Mouse (Mus musculus) liver, embryonic 15.5 days (tissue): ENCODE results near the gene Fam227b. TPM values are rescaled to one million over a fixed set of nuclear protein-coding genes. Genes with fewer than 3 reads are reported as not detected.

Experiments
- ATAC-seq: fragments of 200-750 bp; cut with Nextera tagmentation; 2 replicates; pipeline ENCODE4 v1.8.0; 2017; ENCODE audit warnings: moderate number of reproducible peaks, mild to moderate bottlenecking, moderate library complexity; ENCODE audit not compliant: insufficient read depth
- H3K27ac ChIP-seq: fragments of 300-500 bp; sonication (generic); replicated peaks from 2 replicates; pipeline ENCODE4 v1.5.1; 2015; ENCODE audit warnings: mild to moderate bottlenecking, inconsistent platforms
- H3K27me3 ChIP-seq: fragments of 300-500 bp; sonication (generic); 2 replicates; pipeline ENCODE4 v1.6.1; 2015; ENCODE audit warnings: mild to moderate bottlenecking, inconsistent platforms
- H3K36me3 ChIP-seq: fragments of 300-500 bp; sonication (generic); replicated peaks from 2 replicates; pipeline ENCODE4 v1.6.1; 2015; ENCODE audit warnings: moderate library complexity, mild to moderate bottlenecking, inconsistent platforms
- H3K4me1 ChIP-seq: fragments of 300-500 bp; sonication (generic); replicated peaks from 2 replicates; pipeline ENCODE4 v1.6.1; 2015; ENCODE audit warnings: inconsistent platforms
- H3K4me2 ChIP-seq: fragments of 300-500 bp; sonication (generic); 2 replicates; pipeline ENCODE4 v1.6.1; 2015; ENCODE audit warnings: moderate library complexity, mild to moderate bottlenecking, inconsistent platforms
- H3K4me3 ChIP-seq: fragments of 300-500 bp; sonication (generic); replicated peaks from 2 replicates; pipeline ENCODE4 v1.5.1; 2015; ENCODE audit warnings: mild to moderate bottlenecking, inconsistent platforms
- H3K9ac ChIP-seq: fragments of 300-500 bp; sonication (generic); 2 replicates; pipeline ENCODE4 v1.6.1; 2015; ENCODE audit warnings: moderate library complexity, mild to moderate bottlenecking, inconsistent platforms
- H3K9me3 ChIP-seq: fragments of 300-500 bp; sonication (generic); replicated peaks from 2 replicates; pipeline ENCODE4 v1.6.1; 2016; ENCODE audit warnings: inconsistent platforms
- WGBS: fragments of 180-500 bp; shearing (Covaris S2); methylation state at CpG from one replicate; pipeline ENCODE4 v1.1.7; 2015; ENCODE audit warnings: mixed read lengths; ENCODE audit not compliant: insufficient replicate concordance; 5-methylcytosine and 5-hydroxymethylcytosine counted together
- polyA plus RNA-seq: library from polyadenylated mRNA; unstranded; fragments of >200 nt; fragmentation: Nextera tagmentation; extraction: Ambion mirVana; gene quantifications from 2 replicates; pipeline ENCODE4 v1.2.1, GENCODE M21; 2015

The Fam227b gene
- polyA plus RNA-seq, 1 experiment from 2014 or later = not detected

DNA sequence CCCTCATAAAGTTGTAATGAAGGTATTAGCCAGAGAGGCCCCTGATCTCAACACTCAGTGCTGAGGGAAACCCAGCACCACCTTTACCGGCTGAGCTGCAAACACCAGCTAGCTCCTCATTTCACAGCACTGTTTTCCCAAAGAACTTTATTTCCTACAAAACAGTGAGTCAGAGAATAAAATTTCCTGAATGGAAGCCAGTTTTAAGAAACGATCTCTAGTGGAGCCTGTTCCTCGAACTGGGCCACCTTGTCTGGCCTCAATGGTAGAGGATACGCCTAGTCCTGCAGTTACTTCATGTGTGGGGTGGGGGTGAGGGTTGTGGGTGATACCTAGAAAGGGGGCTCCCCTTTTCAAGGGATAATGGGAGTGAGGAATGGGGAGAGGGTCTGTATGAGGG is 57.2 kb downstream of the Fam227b start:
- ATAC-seq = no peak
- H3K9me3 ChIP-seq = no peaks in the 10 kb centered on the region
- H3K27me3 ChIP-seq = no peaks in the 10 kb centered on the region
- no peaks in the 10 kb centered on the region for H3K4me1 ChIP-seq
- no peaks in the 10 kb centered on the region for H3K36me3 ChIP-seq
- H3K27ac ChIP-seq = no peak overlapping the region
- 68% methylated on average over 4 of the region's 4 CpGs for WGBS
- H3K4me2 ChIP-seq = no peak overlapping the region
- no peak overlapping the region for H3K4me3 ChIP-seq
- H3K9ac ChIP-seq = no peak overlapping the region

DNA sequence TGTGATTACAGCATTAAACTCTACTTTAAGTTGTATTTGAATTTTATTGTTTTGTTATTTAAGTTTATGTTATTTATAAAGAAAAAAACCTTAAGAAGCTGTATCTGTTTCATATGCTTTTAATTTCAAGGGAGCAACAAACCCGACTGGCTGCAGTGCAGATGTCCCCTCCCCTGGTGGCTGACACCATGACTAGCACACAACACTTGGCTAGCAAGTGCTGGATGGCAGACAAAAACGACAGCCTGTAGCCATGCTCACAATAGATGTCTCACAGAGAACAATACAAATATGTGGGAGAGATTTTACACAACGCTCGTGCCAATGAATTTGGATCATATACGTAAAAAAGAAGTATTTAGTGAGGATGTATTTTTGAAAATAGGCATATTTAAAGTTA is 61.4 kb downstream of the Fam227b start:
- 64% methylated on average over 5 of the region's 5 CpGs for WGBS
- Histone ChIP-seq H3K27me3 (no peaks in the 10 kb centered on the region), H3K9me3 (no peaks in the 10 kb centered on the region), H3K9ac (no peak overlapping the region), H3K36me3 (no peaks in the 10 kb centered on the region), H3K4me1 (no peaks in the 10 kb centered on the region), H3K27ac (no peak overlapping the region), H3K4me3 (no peak overlapping the region), H3K4me2 (no peak overlapping the region)
- no peak for ATAC-seq

DNA sequence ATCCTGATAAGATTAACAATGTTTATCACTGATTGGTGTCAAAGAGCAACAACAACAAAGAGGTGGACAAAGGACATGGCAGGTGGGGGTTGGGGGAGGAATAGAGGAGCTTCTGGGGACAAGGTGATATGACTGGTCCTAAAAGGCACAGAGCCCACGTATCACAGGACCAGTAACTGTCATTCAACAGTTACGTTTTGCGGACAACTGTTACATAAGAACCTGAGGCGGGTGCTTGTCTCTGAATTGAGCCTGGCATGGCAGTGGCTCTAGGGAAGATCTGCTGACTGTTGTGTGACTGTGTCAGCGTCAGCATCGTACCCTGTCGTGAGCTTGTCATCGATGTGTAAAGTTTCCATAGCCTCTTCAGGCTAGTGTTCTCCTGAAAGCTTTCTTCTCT is 65.6 kb downstream of the Fam227b start:
- no peak overlapping the region for H3K4me3 ChIP-seq
- no peak for ATAC-seq
- no peak overlapping the region for H3K4me2 ChIP-seq
- H3K27ac ChIP-seq = no peak overlapping the region
- no peaks in the 10 kb centered on the region for H3K36me3 ChIP-seq
- no peaks in the 10 kb centered on the region for H3K27me3 ChIP-seq
- H3K9me3 ChIP-seq = no peaks in the 10 kb centered on the region
- 59% methylated on average over 8 of the region's 8 CpGs for WGBS
- H3K4me1 ChIP-seq = no peaks in the 10 kb centered on the region
- H3K9ac ChIP-seq = no peak overlapping the region

DNA sequence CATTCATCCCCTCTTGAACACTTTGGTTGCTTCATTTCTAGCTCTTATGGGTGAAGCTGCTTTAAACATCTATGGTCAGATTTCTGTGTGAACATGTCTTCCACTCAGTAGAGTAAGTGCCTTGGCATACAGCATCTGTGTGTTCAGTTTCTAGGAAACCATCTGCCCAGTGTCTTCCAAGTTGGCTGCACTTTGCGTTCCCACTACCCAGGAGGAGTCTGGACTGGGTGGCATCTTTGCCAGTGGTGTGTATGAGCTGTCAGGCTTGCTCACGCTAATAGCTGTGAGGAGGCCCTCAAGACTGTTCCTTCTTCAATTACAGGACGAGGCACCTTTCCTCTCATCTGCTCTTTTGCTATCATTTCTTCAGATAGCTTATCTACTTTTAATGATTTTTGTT is 67.5 kb downstream of the Fam227b start:
- no peak overlapping the region for H3K27ac ChIP-seq
- H3K27me3 ChIP-seq = no peaks in the 10 kb centered on the region
- no peak overlapping the region for H3K4me3 ChIP-seq
- no peaks in the 10 kb centered on the region for H3K36me3 ChIP-seq
- no peaks in the 10 kb centered on the region for H3K9me3 ChIP-seq
- no peak for ATAC-seq
- no peaks in the 10 kb centered on the region for H3K4me1 ChIP-seq
- H3K4me2 ChIP-seq = no peak overlapping the region
- no peak overlapping the region for H3K9ac ChIP-seq
- WGBS = 64% methylated on average over 3 of the region's 3 CpGs

DNA sequence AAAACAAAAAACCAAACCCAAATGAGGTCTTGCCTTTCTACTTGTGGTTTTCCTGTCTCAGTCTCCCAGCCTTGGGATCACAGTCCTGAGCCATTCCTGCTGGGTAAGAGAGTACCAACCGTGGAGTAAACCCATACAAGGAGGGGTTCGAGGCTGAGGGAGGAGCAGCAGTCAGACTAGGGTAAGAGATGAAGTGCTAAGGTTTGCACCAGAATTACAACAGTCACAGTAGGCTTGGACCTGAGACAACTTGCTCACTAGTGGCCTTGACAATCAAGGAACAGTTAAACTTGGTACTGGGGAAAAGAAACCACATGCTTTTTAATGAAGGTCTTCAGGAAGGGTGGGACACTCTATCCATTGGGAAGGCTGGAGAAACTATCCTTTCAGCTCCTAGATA is 72.7 kb downstream of the Fam227b start:
- H3K27me3 ChIP-seq = no peaks in the 10 kb centered on the region
- WGBS = 40% methylated on average over 2 of the region's 2 CpGs
- no peak overlapping the region for H3K4me3 ChIP-seq
- H3K4me1 ChIP-seq = no peaks in the 10 kb centered on the region
- no peaks in the 10 kb centered on the region for H3K36me3 ChIP-seq
- H3K9me3 ChIP-seq = no peaks in the 10 kb centered on the region
- no peak for ATAC-seq
- no peak overlapping the region for H3K4me2 ChIP-seq
- no peak overlapping the region for H3K9ac ChIP-seq
- H3K27ac ChIP-seq = no peak overlapping the region

DNA sequence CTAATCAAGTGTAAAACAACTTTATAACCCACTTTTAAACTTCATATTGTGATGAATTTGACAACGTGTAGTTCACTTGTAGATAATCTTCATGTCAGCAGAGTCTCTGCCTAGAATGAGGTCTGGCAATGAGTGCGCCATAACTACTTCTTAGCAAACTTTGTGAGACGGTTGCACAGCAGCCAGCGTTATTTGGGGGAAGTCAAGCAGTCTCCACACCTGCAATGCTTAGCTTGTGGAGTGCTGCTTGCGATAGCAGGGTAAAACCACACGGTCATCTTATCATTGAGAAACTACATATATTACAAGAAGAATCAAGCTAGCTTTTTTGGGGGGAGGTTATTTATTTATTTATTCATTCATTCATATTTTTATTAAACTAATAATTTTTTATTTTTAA is 75.3 kb downstream of the Fam227b start:
- H3K27me3 ChIP-seq = no peaks in the 10 kb centered on the region
- no peak overlapping the region for H3K4me2 ChIP-seq
- no peaks in the 10 kb centered on the region for H3K9me3 ChIP-seq
- H3K9ac ChIP-seq = no peak overlapping the region
- ATAC-seq = no peak
- H3K4me1 ChIP-seq = no peaks in the 10 kb centered on the region
- H3K36me3 ChIP-seq = no peaks in the 10 kb centered on the region
- 67% methylated on average over 6 of the region's 6 CpGs for WGBS
- H3K4me3 ChIP-seq = no peak overlapping the region
- no peak overlapping the region for H3K27ac ChIP-seq

DNA sequence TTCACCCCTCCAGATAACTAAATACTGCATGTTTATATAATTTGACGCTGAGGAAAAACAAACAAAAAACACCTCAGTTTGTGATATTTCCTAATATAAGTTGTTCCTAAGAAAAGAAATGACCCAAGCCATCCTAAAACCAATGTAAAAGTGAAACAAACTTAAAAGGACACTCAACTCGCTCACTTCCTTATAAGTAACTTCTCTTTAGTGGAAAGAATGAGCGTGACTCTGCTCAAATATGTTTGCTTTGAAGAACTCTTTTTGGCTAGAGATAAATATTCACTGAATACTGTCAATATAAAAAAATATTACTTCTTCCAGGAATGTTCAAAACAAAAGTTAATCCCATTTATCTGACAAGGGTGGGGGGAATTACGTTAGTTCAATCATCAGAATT is 78.1 kb downstream of the Fam227b start:
- WGBS = 61% methylated on average over 4 of the region's 4 CpGs
- Histone ChIP-seq H3K27ac (no peak overlapping the region), H3K9me3 (no peaks in the 10 kb centered on the region), H3K4me1 (no peaks in the 10 kb centered on the region), H3K36me3 (no peaks in the 10 kb centered on the region), H3K27me3 (no peaks in the 10 kb centered on the region), H3K4me3 (no peak overlapping the region), H3K4me2 (no peak overlapping the region), H3K9ac (no peak overlapping the region)
- no peak for ATAC-seq

DNA sequence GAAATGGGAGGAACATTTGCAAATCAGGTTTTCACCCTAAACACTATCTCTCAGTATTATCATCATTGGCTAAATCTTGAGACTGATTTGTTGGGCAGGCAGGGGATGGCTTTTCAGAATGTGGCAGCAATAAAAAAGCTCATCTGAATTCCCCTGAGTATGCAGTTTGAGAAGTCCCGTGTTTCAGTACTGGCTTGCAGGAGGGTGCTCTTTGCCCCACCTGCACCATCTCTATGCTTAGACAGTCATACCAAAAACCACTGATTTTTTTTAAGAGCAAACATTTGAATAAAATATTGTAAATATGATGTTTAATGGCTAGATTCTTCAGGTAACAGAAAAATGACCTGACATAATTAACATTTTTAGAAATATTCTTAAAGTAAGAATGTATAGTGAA is 82.1 kb downstream of the Fam227b start:
- no peaks in the 10 kb centered on the region for H3K27me3 ChIP-seq
- H3K4me3 ChIP-seq = no peak overlapping the region
- no peak overlapping the region for H3K4me2 ChIP-seq
- no peak overlapping the region for H3K27ac ChIP-seq
- WGBS = 61% methylated on average over 1 of the region's 1 CpGs
- H3K9me3 ChIP-seq = no peaks in the 10 kb centered on the region
- ATAC-seq = no peak
- no peaks in the 10 kb centered on the region for H3K4me1 ChIP-seq
- no peaks in the 10 kb centered on the region for H3K36me3 ChIP-seq
- H3K9ac ChIP-seq = no peak overlapping the region

DNA sequence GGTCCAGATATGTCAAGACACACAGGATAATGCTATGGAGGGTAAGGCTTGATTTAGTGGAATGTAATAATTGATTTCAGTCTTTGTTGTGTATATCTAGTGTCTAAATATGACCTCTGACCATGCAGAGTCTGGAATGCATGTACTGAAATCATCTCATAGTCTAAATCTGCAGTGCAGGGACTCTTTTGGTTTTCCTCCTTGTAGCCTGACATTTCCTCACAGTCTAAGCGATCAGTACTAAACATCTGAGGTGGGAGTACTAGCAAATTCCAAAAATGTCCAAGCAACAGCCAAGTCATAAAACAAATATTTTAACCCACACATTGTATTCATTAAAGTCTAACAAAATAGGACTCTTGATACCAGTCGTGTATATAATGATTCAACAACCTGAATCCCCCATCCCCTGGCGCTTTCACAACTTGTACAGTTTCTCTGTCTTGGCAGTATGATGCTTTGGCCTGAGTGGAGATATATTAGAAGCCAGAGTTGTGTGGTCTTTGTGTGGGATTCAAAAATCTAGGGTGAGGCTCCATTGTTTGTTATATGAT is 86.4 kb downstream of the Fam227b start:
- WGBS = 60% methylated on average over 3 of the region's 3 CpGs
- H3K4me1 ChIP-seq = no peaks in the 10 kb centered on the region
- no peak for ATAC-seq
- H3K27ac ChIP-seq = no peak overlapping the region
- no peaks in the 10 kb centered on the region for H3K9me3 ChIP-seq
- no peak overlapping the region for H3K9ac ChIP-seq
- no peaks in the 10 kb centered on the region for H3K36me3 ChIP-seq
- H3K27me3 ChIP-seq = no peaks in the 10 kb centered on the region
- H3K4me3 ChIP-seq = no peak overlapping the region
- H3K4me2 ChIP-seq = no peak overlapping the region

DNA sequence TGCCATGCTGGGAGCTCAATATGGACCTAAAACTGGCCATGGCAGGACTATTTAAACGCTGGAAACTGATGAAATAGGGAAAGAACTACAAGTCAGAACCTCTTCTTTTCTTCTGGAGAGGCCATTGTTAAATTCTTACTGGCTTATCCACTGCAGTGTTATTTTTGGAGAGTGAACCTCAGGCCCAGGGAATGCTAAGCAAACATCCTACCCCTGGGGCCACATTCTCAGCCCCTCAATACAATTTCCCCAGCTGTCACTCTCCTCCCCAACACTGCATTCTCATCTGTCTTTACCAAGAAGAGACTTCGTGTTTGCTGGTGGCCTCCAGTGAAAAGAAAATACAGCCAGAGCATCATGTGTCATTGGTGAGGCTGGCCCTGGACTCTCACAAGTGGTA is 87.0 kb downstream of the Fam227b start:
- H3K4me1 ChIP-seq = no peaks in the 10 kb centered on the region
- H3K27me3 ChIP-seq = no peaks in the 10 kb centered on the region
- no peak for ATAC-seq
- H3K4me3 ChIP-seq = no peak overlapping the region
- no peak overlapping the region for H3K27ac ChIP-seq
- H3K9me3 ChIP-seq = no peaks in the 10 kb centered on the region
- no peak overlapping the region for H3K4me2 ChIP-seq
- whole genome bisulfite sequencing = 36% methylated on average over 2 of the region's 2 CpGs
- H3K36me3 ChIP-seq = no peaks in the 10 kb centered on the region
- no peak overlapping the region for H3K9ac ChIP-seq

DNA sequence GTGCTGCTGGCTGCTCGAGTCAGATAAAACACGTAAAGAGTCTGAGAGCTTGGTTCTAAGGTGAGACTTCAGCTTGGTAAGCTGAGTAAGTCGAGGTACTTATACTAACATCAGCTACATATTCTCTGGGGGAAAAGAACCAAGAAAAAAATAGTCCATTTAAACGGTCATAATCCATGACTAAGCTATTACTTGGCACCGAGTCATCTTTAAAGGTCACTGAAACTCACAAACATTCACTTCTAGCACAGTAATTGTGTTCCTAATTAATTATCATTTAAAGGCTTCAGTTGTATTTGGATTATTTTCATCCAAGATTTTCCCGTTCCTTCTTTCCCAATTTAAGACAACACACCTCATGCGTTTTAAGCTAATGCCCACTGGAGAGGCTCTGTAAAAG is 88.9 kb downstream of the Fam227b start:
- Histone ChIP-seq H3K27ac (no peak overlapping the region), H3K4me1 (no peaks in the 10 kb centered on the region), H3K27me3 (no peaks in the 10 kb centered on the region), H3K9me3 (no peaks in the 10 kb centered on the region), H3K9ac (no peak overlapping the region), H3K36me3 (no peaks in the 10 kb centered on the region), H3K4me2 (no peak overlapping the region), H3K4me3 (no peak overlapping the region)
- ATAC-seq = no peak
- 60% methylated on average over 7 of the region's 7 CpGs for WGBS

DNA sequence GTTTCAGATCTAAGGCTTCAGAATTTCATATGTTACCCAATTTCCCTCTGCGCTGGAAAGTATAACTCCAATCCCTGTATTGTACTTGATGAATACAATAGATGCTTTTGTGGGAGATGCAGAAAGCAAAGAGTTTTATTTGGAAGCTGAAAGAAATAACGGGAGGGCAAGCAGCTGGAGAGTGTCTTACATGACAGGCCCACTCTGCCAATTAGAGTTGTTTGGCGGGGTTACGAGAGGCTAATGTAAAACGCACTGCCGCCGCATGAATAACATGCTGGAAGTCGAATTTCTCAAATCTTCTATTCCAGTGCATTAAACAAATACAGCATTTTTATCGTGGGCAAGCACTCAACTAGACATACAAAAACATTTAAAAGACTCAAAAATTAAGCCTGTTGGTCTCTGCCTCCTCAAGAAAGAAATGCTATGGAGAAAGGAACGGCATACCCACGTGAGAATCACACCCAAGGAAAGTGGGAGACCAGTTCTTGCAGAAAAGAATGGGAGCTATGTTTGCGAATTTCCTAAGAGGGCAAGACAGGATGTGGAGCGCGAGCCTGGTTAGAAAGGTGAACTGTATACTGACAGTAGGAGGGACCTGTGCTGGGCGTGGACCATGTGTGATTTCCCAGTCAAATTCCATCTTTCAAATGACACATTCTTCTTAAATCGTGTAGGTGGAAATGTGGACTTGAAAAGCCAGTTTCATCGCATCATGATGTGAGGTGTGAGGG is 90.6 kb downstream of the Fam227b start:
- H3K9ac ChIP-seq = no peak overlapping the region
- H3K27ac ChIP-seq = no peak overlapping the region
- no peaks in the 10 kb centered on the region for H3K27me3 ChIP-seq
- WGBS = 70% methylated on average over 17 of the region's 17 CpGs
- no peaks in the 10 kb centered on the region for H3K9me3 ChIP-seq
- H3K4me2 ChIP-seq = no peak overlapping the region
- no peaks in the 10 kb centered on the region for H3K4me1 ChIP-seq
- no peak for ATAC-seq
- no peaks in the 10 kb centered on the region for H3K36me3 ChIP-seq
- H3K4me3 ChIP-seq = no peak overlapping the region
